Mouse (Mus musculus) mature B cell (primary cell): ENCODE measurements around the gene Wdfy3.
"Not testable (repeated sequence)": the region's sequence is repeated elsewhere in the genome, so short reads cannot be mapped to it uniquely, and the experiment has no call there.

Experiments
- in situ Hi-C: fragments of 300-500 bp; cut with MboI; formaldehyde crosslinking; loops from 2 replicates; pipeline ENCODE4 v1.14.3; 2019

The Wdfy3 gene

DNA sequence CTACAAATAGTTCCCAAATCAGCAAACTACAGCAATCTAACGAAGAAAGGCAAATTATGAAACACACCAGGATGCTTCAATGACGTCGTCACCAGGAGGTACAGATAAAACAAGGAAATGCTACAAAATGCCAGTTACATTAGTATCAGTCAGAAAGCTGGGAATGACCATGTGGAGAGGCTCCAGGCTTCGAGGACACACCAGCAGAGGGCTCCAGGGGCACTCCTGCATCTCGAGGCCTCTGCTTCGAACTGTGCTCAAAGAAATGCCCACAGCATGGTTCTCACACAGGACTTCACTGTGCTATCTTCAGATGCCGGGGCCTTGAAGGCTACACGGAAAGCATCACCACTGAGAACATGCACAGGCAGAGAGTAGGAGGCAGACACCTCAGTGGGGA lies 68.7 kb downstream of the Wdfy3 start:
- in situ Hi-C loops: no loop called here

DNA sequence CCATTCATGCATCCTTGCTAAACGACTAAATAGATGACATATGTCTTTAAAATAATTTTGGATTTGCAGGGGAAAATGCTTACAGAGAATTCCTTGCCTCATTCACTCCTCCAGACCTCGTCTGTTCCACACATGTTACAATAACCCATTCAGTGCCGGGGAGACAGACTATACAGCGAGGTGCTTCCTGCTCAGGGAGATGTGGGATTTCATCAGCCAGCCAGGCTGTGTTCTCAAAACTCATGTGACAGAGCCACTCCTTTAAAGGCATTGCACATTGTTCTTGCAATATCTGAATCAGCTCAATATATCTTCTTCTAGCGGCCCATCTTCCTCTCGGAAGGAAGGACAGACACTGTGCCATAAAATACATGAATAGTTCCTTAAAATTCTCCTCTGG lies 70.8 kb downstream of the Wdfy3 start:
- in situ Hi-C loops: no loop called here

DNA sequence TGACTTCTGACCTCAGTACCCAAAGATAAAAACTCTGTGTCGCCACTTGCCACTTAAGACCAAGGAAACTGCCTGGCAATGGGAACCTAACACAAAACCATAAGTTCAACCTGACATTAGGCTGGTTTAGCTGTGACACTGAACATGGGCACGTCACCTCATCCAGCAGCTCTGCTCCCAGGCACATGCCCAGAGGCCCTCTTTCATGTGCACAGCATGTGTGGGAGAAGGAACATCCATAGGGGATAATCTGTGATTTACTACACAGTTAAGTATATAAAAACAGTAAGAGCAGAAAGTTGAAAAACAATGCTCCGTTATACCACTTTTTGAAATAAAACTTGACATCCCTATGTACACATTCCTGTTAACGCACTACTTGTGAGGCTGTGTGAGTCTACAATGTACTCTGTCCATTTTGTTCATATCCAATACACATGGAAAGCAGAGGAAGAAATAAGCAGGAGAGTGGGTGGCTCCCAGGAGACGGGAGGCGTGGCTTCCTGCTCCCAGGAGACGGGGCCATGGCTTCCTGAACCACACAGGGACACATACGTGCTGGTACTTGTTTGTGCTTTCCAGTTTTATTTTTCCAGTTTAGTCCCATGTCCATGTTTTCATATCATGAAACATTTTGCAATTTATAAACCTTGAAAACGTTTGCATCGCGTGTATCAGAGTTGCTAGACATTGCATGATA lies 73.5 kb downstream of the Wdfy3 start:
- in situ Hi-C loops: no loop called here

DNA sequence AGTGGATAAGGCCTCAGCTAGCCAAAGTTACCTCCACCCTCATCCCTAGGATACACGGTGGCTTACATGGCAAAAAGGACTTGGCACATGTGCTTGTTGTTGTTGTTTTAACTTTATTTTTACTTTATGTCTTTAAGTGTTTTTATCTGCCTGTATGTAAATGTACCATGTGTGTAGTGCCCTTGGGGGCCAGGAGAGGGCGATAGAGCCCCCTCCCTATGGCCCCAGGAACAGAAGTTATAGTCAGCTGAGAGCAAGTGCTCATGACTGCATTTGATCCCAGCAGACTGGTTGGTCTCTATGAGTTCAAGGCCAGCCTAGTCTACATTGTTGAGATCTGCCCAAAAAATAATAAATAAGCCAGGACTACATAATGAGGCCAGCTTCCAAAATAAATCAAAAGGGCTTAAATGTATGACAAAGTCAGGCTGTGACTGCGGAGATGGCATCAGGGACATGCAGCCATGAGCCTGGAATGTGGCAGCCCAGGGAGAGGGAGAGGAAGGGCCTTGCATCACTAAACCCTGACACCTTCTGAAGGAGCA lies 74.2 kb downstream of the Wdfy3 start:
- in situ Hi-C loops: no loop called here

DNA sequence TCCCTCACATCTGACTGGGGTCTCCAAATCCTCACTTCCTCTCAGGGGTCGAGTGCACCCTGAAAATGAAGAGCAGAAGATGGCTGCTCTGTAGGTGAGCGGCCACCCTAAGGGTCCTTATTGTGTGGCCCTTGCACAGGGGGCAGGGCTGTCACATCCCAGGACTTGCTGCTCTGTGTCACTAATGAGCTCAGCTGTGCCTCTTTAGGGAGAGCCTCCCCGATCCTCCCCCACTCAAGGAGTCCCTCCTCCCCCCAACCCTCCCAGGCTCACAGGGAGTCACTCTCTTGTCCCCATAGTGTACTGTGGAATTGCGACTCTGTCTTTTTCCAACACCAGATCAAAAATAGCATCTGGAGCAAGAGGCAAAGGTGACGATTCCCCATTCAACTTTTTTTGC lies 75.7 kb downstream of the Wdfy3 start:
- in situ Hi-C loops: no loop called here

DNA sequence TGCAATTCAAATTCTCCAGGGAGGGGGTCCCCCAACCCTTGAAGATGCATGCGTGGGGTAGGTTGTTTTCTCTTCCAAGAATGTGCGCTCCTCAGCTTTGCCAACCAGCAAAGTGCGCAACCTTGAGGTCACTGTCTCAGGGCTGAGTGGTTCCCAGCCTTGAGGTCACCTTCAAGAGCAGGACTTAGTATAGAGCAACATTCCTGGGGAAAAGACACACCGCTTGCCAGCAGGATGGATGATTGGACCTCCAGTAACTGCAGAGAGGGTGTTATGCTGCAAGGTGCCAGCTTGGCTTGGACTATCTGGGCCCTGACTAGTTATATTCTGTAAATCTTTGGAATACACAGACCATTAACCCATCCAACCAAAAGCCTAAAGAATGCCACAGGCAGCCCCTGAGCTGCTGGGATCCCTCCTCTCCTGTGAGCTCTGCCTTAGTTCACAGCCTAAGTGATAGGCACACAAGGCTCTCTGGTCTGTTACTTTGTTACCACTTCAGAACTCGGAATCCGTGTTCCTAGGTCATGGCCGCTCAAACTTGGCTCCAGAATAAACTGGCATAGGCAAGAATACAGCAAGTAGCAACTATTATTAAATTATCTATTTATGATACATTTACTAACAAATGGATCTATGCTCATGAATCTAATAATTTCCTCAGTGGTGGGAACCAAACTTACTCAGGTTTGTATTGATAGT lies 76.6 kb downstream of the Wdfy3 start:
- in situ Hi-C loops: no loop called here

DNA sequence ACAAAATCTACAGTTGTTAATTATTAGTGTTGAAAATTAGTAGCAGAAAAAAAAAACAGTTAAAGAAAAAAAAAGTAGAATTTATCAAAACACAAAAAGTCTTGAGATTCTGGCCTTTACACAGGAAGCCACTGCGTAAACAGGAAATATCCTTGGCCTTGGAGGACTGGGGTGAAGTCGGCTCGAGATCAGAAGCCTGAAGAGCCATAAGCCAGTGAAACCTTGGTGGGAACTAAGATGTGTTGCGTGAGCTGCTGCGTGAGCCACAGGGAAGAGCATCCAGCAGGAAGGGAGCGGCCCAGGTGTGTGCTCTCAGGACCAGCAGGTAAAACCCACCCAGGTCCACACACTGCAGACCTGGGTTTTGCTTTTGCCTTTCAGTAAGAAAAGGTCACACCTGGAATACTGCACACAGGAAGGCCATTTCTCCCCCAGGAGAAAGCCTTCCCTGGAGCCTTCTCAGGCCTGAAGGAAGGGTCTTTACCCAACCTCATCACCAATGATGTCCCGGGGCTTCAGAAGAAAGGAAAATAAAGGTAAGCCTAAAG lies 79.3 kb downstream of the Wdfy3 start:
- in situ Hi-C loops: no loop called here

DNA sequence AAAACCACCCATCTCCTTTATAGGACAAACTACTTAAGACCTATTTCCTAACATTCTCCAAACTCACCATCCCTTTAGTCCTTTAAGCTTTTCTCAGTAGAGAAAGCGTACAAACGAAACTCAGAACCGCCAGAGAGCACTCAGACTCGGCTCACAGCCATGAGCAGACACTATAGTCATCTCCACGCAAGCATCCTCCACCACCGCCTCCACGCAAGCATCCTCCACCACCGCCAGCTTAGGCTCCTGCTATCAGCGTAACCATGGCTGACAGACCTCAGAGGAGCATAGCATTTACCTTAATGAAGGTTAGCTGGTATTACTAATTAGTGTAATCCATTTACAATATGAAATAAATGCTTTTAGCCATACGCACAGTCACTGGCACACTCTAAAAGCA lies 81.2 kb downstream of the Wdfy3 start:
- in situ Hi-C loops: no loop called here

DNA sequence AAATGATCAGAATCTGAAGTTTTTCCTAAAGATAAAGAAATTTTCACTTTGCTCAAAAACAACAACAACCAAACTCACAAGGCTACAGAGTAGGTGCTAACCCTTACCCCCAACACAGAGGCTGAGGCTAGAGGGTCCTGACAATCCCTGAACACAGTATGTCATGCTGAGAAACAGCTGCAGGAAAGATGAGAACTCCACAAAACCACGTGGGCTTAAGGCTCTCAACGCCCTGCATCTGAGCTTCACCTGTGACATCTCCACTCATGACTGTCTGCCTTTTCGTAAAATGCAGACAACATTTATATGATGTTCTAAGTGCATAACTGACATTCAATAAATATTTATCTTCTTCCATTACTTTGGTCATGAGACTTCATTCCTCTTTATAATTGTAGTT lies 83.0 kb downstream of the Wdfy3 start:
- in situ Hi-C loops: no loop called here

DNA sequence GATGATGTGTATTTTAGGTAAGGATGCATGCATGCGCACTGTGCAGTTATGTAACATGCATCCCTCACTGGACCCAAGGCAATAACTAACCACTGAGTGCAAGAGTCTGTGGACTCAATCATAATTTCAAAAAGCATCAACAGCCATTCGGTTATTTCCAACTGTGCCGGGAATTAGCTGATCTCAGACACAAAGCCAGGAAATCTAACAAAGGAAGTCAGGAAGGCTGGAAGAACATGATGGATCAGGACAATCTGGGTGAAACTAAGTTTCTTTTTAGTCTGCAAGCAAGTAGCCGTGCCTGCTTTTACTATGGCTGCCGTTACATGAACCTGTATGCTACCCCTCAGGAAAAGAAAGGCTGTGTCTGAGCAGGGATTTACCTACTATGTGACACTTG lies 87.5 kb downstream of the Wdfy3 start:
- in situ Hi-C loops: no loop called here

DNA sequence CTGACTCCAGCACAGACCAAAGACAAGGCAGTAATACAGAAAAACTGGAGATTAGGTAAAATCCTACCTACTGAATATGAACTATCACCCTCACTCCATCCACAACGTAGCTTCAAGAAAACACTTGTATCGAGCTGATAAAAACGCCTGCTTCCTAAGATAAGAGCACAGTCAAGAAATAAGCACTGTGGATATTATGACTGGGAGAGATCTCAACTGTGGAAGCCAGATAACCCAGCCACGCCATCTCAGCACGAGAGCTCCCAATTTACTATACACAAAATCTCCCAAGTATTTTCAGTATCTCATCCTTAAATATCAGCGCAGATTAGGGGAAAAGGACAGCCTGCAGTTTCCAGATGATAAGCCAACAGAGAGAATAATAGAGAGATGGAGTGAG lies 90.1 kb downstream of the Wdfy3 start:
- in situ Hi-C loops: no loop called here

DNA sequence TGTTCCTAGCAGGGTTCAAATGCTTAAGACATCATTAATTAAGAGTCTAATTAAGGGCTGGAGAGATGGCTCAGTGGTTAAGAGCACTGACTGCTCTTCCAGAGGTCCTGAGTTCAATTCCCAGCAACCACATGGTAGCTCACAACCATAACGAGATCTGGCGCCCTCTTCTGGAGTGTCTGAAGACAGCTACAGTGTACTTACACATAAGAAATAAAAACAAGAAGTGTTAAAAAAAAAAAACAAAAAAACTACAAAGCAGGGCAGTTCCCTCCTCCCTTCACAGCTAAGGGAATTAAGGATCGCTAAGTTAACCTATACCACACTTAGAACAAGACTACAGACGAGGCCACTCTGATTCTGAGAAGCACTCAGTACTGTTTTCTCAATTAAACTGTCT lies 97.1 kb downstream of the Wdfy3 start:
- in situ Hi-C loops: not testable (repeated sequence)

DNA sequence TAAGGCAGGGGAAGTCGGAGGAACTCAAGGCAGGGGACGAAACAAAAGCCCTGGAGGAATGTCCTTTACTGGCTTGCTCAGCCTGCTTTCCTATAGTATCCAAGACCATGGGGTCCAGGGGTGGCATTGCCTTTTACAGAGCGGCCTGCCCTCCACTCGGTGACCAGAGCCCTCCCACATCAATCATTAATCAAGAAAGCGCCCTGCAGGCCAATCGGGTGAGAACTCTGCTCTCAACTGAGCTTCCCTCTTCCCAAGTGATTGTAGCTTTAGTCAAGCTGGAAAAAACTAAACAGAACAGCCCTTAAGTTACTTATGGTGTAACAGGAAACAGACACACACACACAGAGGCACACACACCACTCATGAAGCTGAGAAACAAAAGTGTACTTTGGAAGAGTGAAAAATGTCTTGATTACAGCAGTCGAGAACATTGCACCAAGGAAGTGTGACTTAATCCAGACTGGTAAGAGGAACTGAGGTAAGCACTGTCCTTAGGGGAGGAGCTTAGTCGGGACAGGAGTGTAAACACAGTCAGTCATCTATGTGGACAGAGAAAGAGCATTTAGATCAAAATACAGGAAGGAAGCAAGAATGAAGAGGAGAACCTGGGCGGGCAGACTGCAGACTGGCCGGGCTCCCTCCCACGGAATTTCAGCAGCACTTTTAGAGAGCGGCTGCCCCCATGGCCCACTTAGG lies 101.4 kb downstream of the Wdfy3 start:
- in situ Hi-C loops: no loop called here

DNA sequence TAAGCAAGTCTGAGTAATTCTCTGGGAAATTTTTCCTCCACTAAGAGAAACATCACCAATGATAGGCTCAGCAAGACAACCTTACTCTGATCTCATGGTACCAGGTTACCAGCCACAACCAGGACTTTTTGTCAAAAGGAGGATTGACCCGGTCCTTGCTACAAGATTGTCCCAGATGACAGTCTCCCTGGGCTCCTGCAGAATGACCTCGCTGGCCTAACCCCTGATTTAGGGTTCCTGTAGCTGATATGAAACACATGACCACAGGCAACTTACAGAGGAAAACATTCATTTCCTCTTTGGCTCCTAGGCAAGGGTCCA lies 101.9 kb downstream of the Wdfy3 start:
- in situ Hi-C loops: no loop called here

DNA sequence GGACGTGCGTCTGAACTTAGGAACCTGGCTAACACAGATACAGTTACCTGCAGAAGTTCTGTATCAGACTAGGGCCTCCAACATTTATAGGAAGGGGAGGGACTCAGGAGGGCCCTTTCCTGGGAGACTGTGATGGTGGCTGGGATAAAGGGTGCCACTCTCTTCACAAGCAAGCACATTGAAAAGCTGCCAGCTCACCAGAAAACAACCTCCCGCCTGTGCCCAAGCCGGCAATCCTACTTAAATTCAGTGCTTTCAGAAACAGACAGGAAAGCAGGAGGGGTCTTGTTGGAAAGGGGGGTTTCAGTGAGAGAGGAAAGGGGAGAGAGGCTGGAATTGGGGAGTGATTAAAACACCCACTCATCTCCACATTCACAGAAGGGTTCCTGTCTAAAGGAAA lies 106.9 kb downstream of the Wdfy3 start:
- in situ Hi-C loops: no loop called here

DNA sequence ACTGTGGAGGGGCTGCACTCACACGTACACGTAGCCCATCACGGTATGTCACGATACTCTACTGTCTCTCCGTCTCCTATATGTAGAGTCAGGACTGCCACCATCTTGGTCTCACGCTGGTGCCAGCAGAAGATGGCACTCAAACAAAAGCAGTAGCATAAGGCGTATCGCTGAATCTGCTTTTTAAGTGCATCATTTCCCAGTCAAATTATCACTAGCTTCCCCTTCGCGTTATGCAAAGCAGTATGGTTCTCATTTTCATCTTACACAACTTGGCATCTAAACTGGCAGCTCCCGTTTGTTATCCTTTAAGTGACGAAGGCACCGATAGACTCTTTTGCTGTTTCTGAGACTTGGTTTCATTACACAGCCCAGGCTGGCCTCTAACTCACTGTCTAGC lies 110.4 kb downstream of the Wdfy3 start:
- in situ Hi-C loops: no loop called here

DNA sequence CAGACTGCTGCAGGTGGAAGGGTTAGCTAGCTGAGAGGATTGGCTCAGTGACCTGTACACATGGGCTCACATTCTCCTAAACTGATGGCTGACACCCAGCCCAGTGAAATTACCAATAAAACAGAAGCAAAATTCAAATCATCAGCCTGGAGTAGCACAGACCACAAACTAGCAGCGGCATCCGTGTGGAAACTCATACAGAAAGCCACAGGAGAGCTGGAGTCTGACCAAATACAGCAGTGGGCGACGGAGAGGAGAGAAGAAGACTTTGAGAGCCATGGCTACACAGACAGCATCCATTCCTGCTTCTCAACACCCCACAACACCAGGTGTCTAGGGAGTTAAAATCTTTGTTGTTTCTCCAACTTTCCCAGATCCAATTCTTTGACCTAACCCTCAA lies 110.8 kb downstream of the Wdfy3 start:
- in situ Hi-C loops: no loop called here

DNA sequence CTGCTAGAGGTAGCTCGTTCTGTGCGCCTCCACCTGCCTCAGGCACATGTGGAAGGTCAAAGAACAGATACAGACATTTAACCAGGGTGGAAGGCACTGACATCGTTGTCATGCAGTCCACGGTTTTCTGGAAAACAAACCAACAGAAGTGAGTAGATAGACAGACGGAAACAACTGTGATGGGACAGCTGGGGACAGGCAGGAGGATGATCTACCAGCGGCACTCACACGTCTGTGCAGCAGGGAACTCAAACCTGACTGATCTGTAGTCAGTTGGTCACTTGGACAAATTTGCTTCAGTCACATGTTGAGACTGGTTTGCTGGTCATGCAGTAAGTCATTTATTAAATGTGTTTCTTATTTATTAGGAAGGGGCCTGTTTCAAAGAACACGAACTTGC lies 112.3 kb downstream of the Wdfy3 start:
- in situ Hi-C loops: no loop called here

DNA sequence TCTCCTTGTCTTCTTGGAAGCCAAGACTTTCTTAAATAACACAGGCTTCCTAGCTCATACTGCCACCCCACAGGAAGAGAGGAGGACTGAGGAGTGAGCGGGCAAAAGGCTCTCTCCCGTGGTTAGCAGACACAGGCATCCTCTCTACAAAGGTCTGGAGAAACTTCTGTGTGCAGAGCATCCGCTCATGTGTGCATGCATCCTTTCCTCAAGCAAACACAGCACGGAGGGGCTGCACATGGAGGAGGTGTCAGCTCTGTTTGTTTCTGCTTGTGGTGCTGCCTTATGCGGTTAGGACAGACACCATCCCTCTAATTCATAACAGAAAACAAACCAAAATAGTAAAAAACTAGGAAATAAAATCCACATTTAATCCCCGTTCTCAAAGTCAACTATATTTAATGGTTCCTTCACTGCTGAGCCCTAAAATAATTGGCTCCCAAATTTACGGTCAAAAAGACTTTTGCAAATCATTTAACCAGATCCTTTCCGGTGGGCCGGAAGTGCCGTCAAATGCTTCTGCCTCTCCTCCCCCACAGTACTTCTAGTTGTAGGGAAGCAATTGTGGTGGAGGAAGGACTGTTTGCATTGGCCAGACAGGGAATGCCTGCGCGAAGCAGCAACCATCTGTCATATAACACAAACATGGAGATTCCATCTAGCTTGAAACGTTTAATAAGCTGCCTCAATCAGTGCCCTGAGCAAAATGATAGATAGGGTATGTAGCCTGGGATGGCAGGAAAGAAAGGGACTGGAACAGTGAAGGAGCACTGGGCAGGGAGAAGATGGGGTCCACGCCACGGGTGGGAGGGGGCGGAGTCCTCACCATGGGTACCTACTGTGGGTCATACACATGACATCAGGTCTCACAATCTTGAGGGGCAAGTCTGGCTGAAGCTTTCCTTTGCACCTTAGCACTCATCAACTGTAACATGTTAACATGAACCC lies 115.1 kb downstream of the Wdfy3 start:
- in situ Hi-C loops: no loop called here

DNA sequence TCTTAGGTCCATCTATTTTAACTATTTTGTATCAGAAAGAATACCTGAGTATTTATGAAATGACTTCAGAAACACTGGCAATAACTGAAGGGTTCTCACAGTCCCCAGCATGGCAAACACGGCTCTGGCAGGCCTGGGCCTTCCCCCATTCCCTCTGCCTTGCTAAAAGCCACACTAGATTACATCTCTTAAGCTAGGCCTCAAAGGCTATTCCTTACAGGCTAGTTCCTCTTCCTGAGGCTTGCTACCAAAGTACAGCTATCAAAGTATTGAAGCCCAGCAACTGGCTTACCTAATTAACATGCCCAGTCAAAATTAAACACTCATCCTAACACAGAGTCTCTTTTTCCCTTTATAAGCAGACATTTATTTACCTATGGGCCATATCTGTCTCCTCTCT lies 117.8 kb downstream of the Wdfy3 start:
- in situ Hi-C loops: no loop called here

DNA sequence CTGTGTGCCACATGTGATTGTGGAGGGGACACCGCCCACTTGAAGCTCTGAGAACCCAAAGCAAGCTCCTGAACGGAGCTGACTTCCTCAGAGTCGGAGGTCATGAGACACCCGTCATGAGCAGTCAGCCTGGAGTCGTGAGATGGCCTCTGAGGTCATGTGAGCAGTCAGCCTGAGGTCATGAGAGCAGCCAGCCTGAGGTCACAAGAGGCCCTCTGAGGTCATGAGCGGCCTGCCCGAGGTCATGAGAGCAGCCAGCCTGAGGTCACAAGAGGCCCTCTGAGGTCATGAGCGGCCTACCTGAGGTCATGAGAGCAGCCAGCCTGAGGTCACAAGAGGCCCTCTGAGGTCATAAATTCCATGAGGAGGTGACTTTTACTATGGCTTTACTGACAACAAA lies 120.4 kb downstream of the Wdfy3 start:
- in situ Hi-C loops: no loop called here

DNA sequence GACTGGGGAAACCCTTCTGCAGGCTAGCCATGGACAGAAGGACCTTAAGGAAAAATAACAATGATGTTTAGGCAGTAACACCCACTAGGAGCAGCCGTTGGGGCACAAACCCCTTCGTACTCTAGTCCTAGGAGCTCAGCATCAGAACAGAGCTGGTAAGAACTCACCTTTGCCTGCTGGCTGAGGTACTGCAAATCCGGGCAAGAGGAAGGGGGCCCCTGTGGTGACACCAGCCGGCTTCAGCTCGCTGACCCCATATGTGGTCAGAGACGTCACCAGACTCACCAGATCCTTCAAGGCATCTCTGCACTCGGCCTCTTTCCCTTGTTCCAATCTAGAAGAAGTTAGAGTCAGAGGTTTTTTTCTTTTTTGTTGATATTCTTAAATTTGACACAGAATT lies 121.1 kb downstream of the Wdfy3 start:
- in situ Hi-C loops: no loop called here
